Mouse (Mus musculus): ENCODE measurements around the gene Dnajb2.

GRCm38 (mm10) chr1:75187914-75188483 is 48.2 kb upstream of the Dnajb2 start:
- TF ChIP-seq CTCF (IDR thresholded peaks at IDR 0.05; ENCODE audit: low read depth, low read length) (no peak), POLR2A (IDR thresholded peaks at IDR 0.05; ENCODE audit: borderline replicate concordance, low read depth, low read length) (no peak)

Data from bone marrow macrophage, adult 2 months (primary cell).